Mouse (Mus musculus) intestine, embryonic 14.5 days (tissue): ENCODE measurements around the gene Smad9. TPM values are rescaled to one million over a fixed set of nuclear protein-coding genes. Genes with fewer than 3 reads are reported as not detected.
"Not testable (repeated sequence)": the region's sequence is repeated elsewhere in the genome, so short reads cannot be mapped to it uniquely, and the experiment has no call there.

Source experiments
- ATAC-seq: fragments of 200-750 bp; cut with Nextera tagmentation; replicated peaks from 2 replicates; pipeline ENCODE4 v1.8.0; 2017; ENCODE audit warnings: low read depth, moderate number of reproducible peaks, moderate TSS enrichment, moderate library complexity; ENCODE audit not compliant: low FRiP score, low TSS enrichment
- DNase-seq: peaks from one replicate; pipeline ENCODE4 v3.0.0-alpha.2; 2018; ENCODE audit warnings: low spot score
- H3K27ac ChIP-seq: fragments of 300-500 bp; sonication (generic); 2 replicates; pipeline ENCODE4 v1.5.1; 2014; ENCODE audit warnings: low read depth, mild to moderate bottlenecking, control low read depth
- H3K27me3 ChIP-seq: fragments of 300-500 bp; sonication (generic); replicated peaks from 2 replicates; pipeline ENCODE4 v1.6.1; 2014; ENCODE audit warnings: low read length, control low read depth; ENCODE audit not compliant: control insufficient read depth, insufficient read depth
- H3K36me3 ChIP-seq: fragments of 300-500 bp; sonication (generic); 2 replicates; pipeline ENCODE4 v1.6.1; 2014; ENCODE audit warnings: low read length, control low read depth; ENCODE audit not compliant: control insufficient read depth, insufficient read depth
- H3K4me1 ChIP-seq: fragments of 300-500 bp; sonication (generic); replicated peaks from 2 replicates; pipeline ENCODE4 v1.6.1; 2014; ENCODE audit warnings: low read length, control low read depth, mixed read lengths; ENCODE audit not compliant: control insufficient read depth, insufficient read depth
- H3K4me2 ChIP-seq: fragments of 300-500 bp; sonication (generic); 2 replicates; pipeline ENCODE4 v1.6.1; 2014; ENCODE audit warnings: low read length
- H3K4me3 ChIP-seq: fragments of 300-500 bp; sonication (generic); 2 replicates; pipeline ENCODE4 v1.5.1; 2014; ENCODE audit warnings: low read depth, low read length, control low read depth, mixed read lengths
- H3K9ac ChIP-seq: fragments of 300-500 bp; sonication (generic); 2 replicates; pipeline ENCODE4 v1.6.1; 2014; ENCODE audit warnings: mild to moderate bottlenecking, low read length
- H3K9me3 ChIP-seq: fragments of 300-500 bp; sonication (generic); 2 replicates; pipeline ENCODE4 v1.6.1; 2016; ENCODE audit warnings: low read length, control low read depth; ENCODE audit not compliant: control insufficient read depth
- WGBS: fragments of 180-500 bp; shearing (Covaris S2); extraction: QIAGEN DNeasy Blood & Tissue Kit; methylation state at CpG from one replicate; pipeline ENCODE4 v1.1.7; 2014; 5-methylcytosine and 5-hydroxymethylcytosine counted together
- polyA plus RNA-seq: library from polyadenylated mRNA; unstranded; fragments of >200 nt; fragmentation: Nextera tagmentation; extraction: Ambion mirVana; gene quantifications from 2 replicates; pipeline ENCODE4 v1.2.1, GENCODE M21; 2014

The Smad9 gene
- polyA plus RNA-seq, 1 experiment from 2014 or later, result 3.7 TPM

DNA sequence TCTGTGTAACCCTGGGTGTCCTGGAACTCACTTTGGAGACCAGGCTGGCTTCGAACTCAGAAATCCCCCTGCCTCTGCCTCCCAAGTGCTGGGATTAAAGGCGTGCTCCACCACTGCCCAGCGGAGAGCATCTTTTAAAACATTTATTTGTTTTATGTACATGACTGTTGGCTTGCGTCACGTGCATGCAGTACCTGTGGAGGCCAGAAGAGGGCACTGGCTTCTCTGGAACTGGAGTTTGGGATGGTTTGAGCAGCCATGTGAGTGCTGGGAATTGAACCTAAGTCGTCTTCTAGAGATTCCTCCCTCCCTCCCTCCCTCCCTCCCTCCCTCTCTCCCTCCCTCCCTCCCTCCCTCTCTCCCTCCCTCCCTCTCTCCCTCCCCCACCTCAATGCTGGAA is 10.1 kb downstream of the Smad9 start:
- DNase-seq, H3K36me3 ChIP-seq, H3K9me3 ChIP-seq, H3K4me2 ChIP-seq, H3K27me3 ChIP-seq, H3K4me1 ChIP-seq, H3K9ac ChIP-seq, H3K4me3 ChIP-seq, ATAC-seq: not testable (repeated sequence)
- peak overlapping the region; percentile 77; the same call in 1 of the 2 replicates for H3K27ac ChIP-seq
- WGBS, result 87% methylated on average over 6 of the region's 6 CpGs

DNA sequence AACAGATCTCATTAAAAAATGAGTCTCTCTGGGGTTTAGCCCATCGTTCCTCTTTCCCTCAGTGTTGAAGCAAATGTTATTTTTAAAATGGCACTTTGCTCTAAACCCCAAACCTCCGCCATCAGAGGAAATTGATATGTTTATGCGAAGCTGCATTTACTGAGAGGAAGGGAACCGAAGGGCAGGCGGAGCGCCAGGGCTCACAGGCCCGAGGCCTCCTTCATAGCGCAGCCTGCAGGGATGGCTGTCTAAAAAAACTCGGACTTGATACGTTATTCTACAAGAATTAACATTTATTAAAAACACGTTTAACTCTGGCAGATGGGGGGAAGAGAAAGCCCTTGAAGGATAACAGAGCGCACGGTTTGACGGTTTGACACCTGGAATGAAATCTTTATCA is 10.7 kb downstream of the Smad9 start:
- peaks cover 3% of the 10 kb centered on the region; the same call in 1 of the 2 replicates for H3K4me1 ChIP-seq
- no peaks in the 10 kb centered on the region for H3K36me3 ChIP-seq
- H3K9ac ChIP-seq, result no peak overlapping the region
- DNase-seq (peak; percentile 64), ATAC-seq (no peak)
- H3K9me3 ChIP-seq, result no peaks in the 10 kb centered on the region
- no peak overlapping the region for H3K4me3 ChIP-seq
- H3K4me2 ChIP-seq, result peak overlapping the region; percentile 29; the same call in 1 of the 2 replicates
- peak overlapping the region; percentile 77 for H3K27ac ChIP-seq
- no peaks in the 10 kb centered on the region for H3K27me3 ChIP-seq
- 42% methylated on average over 14 of the region's 14 CpGs for WGBS

DNA sequence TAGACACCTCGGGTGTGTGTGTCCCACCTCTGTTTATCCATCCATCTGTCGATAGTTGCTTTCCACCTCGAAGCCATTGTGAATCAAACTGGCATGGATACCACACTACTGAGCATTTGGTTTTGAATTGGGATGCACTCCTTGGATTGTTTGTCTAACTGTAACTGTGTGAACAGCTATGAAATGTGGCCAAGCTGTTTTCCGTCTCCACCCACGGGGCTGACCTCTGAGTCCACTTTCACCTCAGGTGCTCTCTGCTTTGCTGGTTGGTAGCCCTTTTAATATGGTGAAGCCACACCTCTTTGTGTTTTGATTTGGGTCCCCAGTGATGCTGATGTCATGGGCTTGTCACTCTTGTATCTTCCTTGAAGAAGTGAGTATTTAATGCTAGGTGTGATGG is 11.4 kb downstream of the Smad9 start:
- Histone ChIP-seq H3K36me3 (no peaks in the 10 kb centered on the region), H3K4me3 (no peak overlapping the region), H3K27ac (peak overlapping the region; percentile 77; the same call in 1 of the 2 replicates), H3K27me3 (no peaks in the 10 kb centered on the region), H3K9ac (no peak overlapping the region), H3K4me1 (no peaks in the 10 kb centered on the region; the same call in 1 of the 2 replicates), H3K4me2 (peak overlapping the region; percentile 29; the same call in 1 of the 2 replicates), H3K9me3 (no peaks in the 10 kb centered on the region)
- WGBS, result 67% methylated on average over 5 of the region's 5 CpGs
- DNase-seq (no peak), ATAC-seq (no peak)

DNA sequence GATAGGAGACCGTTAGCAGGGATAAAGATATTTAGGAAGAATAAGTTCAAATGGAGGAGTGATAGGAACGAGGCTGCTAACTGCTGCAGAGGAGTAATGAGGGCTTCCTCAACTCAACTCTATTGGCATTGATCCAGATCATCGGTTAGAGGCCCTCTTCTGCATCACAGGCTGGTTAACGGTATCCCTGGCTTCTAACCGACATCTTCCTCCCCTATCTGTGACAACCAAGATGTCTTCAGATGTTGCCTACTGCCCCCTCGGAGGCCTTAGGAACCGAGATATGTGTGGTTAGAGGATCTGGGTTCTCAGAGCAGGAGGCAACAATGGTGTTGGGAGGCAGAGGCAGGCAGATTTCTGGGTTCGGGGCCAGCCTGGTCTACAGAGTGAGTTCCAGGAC is 13.2 kb downstream of the Smad9 start:
- H3K4me3 ChIP-seq, result no peak overlapping the region
- no peak overlapping the region for H3K4me2 ChIP-seq
- H3K27ac ChIP-seq, result no peak overlapping the region
- WGBS, result 82% methylated on average over 8 of the region's 8 CpGs
- no peak for DNase-seq
- no peaks in the 10 kb centered on the region for H3K36me3 ChIP-seq
- H3K9ac ChIP-seq, result no peak overlapping the region
- no peaks in the 10 kb centered on the region; the same call in 1 of the 2 replicates for H3K9me3 ChIP-seq
- H3K27me3 ChIP-seq, result no peaks in the 10 kb centered on the region
- no peaks in the 10 kb centered on the region; the same call in 1 of the 2 replicates for H3K4me1 ChIP-seq
- ATAC-seq, result no peak

DNA sequence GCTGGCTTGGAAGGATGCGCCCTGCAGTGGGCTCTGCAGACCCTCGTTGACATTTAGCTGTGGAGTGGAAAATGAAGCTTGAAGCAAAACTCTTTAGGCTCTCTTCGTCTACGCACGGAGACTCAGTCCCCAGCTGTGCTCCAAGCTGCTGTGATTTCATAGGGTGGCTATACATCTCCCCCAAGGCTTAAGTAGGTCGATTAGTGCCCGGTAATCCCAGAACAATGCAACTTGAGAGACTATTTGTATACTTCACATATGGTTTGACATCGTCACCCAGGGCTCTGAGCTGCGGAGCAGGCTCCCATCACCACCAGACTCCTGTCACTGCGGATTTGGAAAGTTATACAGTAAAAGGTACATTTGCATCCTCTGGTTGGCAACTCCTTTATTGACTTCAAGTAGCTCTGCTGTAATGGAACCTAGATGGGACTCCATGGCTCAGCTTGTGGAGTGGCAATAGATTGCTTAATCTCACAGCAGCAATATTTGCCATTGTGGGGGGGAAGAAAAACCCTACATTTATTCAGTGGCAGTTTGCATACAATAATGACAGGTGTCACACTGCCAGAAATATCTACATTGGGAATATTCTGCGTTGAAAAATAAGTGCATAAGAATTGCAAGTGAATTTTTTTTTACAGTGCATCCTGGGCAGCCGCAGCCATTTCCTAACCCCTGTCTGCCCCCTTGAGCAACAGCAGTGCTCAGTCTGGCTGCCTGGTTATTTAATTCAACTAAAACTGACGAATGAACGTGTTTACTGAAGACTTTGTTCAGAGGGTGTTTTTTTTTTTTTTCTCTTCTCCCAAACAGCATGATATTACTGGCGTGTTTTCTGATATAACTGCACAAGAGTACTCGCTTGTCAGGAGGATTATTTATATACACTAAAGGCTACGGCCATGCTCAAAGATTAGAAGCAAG is 14.2 kb downstream of the Smad9 start:
- Histone ChIP-seq H3K4me3 (no peak overlapping the region), H3K27me3 (no peaks in the 10 kb centered on the region), H3K27ac (no peak overlapping the region), H3K9me3 (no peaks in the 10 kb centered on the region; the same call in 1 of the 2 replicates), H3K4me1 (no peaks in the 10 kb centered on the region; the same call in 1 of the 2 replicates), H3K9ac (no peak overlapping the region), H3K4me2 (no peak overlapping the region), H3K36me3 (no peaks in the 10 kb centered on the region)
- ATAC-seq, result no peak
- WGBS, result 64% methylated on average over 17 of the region's 17 CpGs
- DNase-seq, result no peak

DNA sequence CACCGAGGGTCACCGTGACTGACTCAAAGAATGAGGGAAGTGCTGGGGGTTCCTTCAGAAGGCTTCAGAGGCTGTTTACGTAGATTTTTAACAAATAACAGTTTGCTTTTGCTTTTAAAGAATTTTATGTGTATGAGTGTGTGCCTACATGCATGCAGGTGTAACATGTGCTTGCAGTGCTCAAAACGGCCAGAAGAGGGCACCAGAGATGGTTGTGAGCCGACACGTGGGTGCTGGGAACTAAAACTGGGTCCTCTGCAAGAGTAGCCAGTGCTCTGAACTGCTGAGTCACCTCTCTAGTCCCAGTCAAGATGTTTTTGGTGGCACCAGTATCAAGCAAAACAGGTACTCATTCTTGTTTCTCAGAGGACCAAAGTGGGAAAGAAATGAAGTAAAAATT is 18.2 kb downstream of the Smad9 start:
- no peak overlapping the region for H3K27ac ChIP-seq
- H3K27me3 ChIP-seq, result no peaks in the 10 kb centered on the region
- H3K36me3 ChIP-seq, result no peaks in the 10 kb centered on the region
- H3K4me2 ChIP-seq, result no peak overlapping the region
- DNase-seq (no peak), ATAC-seq (no peak)
- H3K9me3 ChIP-seq, result no peaks in the 10 kb centered on the region; the same call in 1 of the 2 replicates
- no peaks in the 10 kb centered on the region; the same call in none of the 2 replicates for H3K4me1 ChIP-seq
- no peak overlapping the region for H3K9ac ChIP-seq
- no peak overlapping the region for H3K4me3 ChIP-seq
- 82% methylated on average over 6 of the region's 6 CpGs for WGBS

DNA sequence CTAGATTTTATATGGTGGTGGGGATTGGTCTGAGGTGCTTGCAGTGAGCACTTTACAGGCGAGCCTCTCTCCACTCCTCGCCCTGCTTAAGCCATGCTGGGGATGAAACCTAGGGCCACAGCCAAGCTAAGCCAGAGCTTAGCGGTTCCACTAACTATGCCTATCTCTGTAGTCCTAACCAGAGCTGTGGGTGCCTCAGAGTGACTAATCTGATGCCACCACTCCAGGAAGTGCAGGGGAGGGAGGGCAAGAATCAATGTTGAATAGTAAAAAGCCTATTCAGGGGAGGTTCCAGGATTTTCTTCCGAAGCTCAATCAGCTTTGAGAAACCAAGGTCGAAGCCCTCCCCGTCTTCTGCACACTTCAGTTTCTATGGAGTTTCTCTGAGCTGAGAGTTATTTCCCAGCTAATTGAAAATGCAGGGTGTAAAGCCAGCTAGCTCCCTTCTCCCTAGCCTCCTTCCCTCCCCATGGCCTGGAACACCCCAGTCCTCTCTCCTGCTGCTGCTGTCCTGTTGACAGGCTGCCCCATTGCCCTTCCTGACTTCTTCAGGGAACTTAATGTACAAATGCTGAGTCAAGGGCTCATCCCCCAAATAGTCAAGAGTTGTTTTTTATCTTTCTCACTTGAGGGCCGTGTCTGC is 20.7 kb downstream of the Smad9 start:
- H3K4me3 ChIP-seq, result no peak overlapping the region
- ATAC-seq, result no peak
- no peak overlapping the region for H3K9ac ChIP-seq
- no peaks in the 10 kb centered on the region; the same call in none of the 2 replicates for H3K4me1 ChIP-seq
- H3K27me3 ChIP-seq, result no peaks in the 10 kb centered on the region
- WGBS, result 69% methylated on average over 7 of the region's 7 CpGs
- H3K27ac ChIP-seq, result no peak overlapping the region
- no peaks in the 10 kb centered on the region for H3K36me3 ChIP-seq
- no peak overlapping the region for H3K4me2 ChIP-seq
- H3K9me3 ChIP-seq, result no peaks in the 10 kb centered on the region; the same call in 1 of the 2 replicates
- DNase-seq, result no peak

DNA sequence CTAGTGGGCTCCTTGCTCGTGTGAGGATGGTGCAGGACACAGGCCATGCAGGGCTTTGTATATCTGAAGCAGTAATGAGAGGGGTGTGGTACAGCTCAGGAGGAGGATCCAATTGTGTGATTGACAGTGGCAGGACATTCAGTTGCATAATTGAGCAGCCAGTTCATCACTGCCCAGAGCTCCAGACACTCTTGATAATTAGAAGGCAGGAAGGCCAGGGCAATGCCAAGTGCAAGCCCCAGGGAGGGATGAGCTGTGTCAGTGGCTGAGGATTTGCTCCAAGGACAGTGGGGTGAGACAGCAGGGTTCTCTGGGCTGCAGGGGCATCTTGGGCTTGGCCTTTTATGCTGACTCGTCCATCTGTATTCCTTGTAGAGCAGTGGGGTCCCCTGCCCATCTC is 35.2 kb downstream of the Smad9 start:
- ATAC-seq (no peak), DNase-seq (no peak)
- Histone ChIP-seq H3K9ac (no peak overlapping the region), H3K27me3 (no peaks in the 10 kb centered on the region), H3K4me2 (no peak overlapping the region), H3K27ac (no peak overlapping the region), H3K4me1 (no peaks in the 10 kb centered on the region), H3K4me3 (no peak overlapping the region), H3K9me3 (peaks cover 7% of the 10 kb centered on the region; the same call in 1 of the 2 replicates), H3K36me3 (peaks cover 11% of the 10 kb centered on the region)
- WGBS, result 63% methylated on average over 2 of the region's 2 CpGs
